Mouse (Mus musculus) liver, embryonic 14.5 days (tissue): ENCODE results near the gene Tmem269. TPM values are rescaled to one million over a fixed set of nuclear protein-coding genes. Genes with fewer than 3 reads are reported as not detected.

Experiments used
- ATAC-seq: fragments of 200-750 bp; cut with Nextera tagmentation; 2 replicates; pipeline ENCODE4 v1.8.0; 2017; ENCODE audit warnings: moderate number of reproducible peaks, mild to moderate bottlenecking, moderate library complexity; ENCODE audit not compliant: insufficient read depth
- DNase-seq, 3 experiments: peaks; one replicate each; pipeline ENCODE4 v3.0.0-alpha.2; 2012 to 2013; ENCODE audit warnings: low read depth in 3 of 3, low spot score in 3 of 3
- H3K27ac ChIP-seq: fragments of 300-500 bp; sonication (generic); 2 replicates; pipeline ENCODE4 v1.5.1; 2014; ENCODE audit warnings: moderate library complexity, mild to moderate bottlenecking, control low read depth, inconsistent platforms
- H3K27me3 ChIP-seq: fragments of 300-500 bp; sonication (generic); 2 replicates; pipeline ENCODE4 v1.6.1; 2014; ENCODE audit warnings: mild to moderate bottlenecking, low read length, moderate library complexity; ENCODE audit not compliant: control insufficient read depth, insufficient read depth
- H3K36me3 ChIP-seq: fragments of 300-500 bp; sonication (generic); replicated peaks from 2 replicates; pipeline ENCODE4 v1.6.1; 2014; ENCODE audit warnings: low read depth; ENCODE audit not compliant: control insufficient read depth, insufficient read depth
- H3K4me1 ChIP-seq, 2 experiments: fragments of 200-500 bp in 1 of 2; fragments of 300-500 bp in 1 of 2; sonication (generic) in 1 of 2; replicated peaks; 2 replicates each; pipeline ENCODE4 v1.6.1; 2012 to 2014; ENCODE audit warnings: antibody characterized with exemption in 1 of 2, inconsistent platforms in 1 of 2, low read length in 1 of 2; ENCODE audit not compliant: control insufficient read depth in 2 of 2, insufficient read depth in 2 of 2
- H3K4me2 ChIP-seq: fragments of 300-500 bp; sonication (generic); 2 replicates; pipeline ENCODE4 v1.6.1; 2014; ENCODE audit warnings: low read depth, mild to moderate bottlenecking, control low read depth, moderate library complexity
- H3K4me3 ChIP-seq, 2 experiments: fragments of 200-500 bp in 1 of 2; fragments of 300-500 bp in 1 of 2; sonication (generic) in 1 of 2; 2 replicates each; pipeline ENCODE4 v1.5.1; 2012 to 2014; ENCODE audit warnings: low read depth in 2 of 2, low read length in 2 of 2, mild to moderate bottlenecking in 2 of 2, control low read depth in 1 of 2, inconsistent platforms in 1 of 2, moderate library complexity in 1 of 2; ENCODE audit not compliant: insufficient read depth in 1 of 2
- H3K9ac ChIP-seq: fragments of 300-500 bp; sonication (generic); replicated peaks from 2 replicates; pipeline ENCODE4 v1.6.1; 2014; ENCODE audit warnings: mild to moderate bottlenecking, control low read depth, moderate library complexity
- H3K9me3 ChIP-seq: fragments of 300-500 bp; sonication (generic); 2 replicates; pipeline ENCODE4 v1.6.1; 2016; ENCODE audit warnings: low read length, mixed read lengths; ENCODE audit not compliant: control insufficient read depth
- CTCF ChIP-seq: IDR thresholded peaks from 2 replicates; pipeline ENCODE4 v1.5.1; 2016; ENCODE audit warnings: antibody characterized with exemption, low read depth, control low read depth
- EP300 ChIP-seq: IDR thresholded peaks from 2 replicates; pipeline ENCODE4 v1.6.1; 2016; ENCODE audit warnings: antibody characterized with exemption, low read depth
- WGBS: fragments of 180-500 bp; shearing (Covaris S2); extraction: QIAGEN DNeasy Blood & Tissue Kit; methylation state at CpG from one replicate; pipeline ENCODE4 v1.1.7; 2014; ENCODE audit not compliant: insufficient replicate concordance; 5-methylcytosine and 5-hydroxymethylcytosine counted together
- polyA plus RNA-seq, 2 experiments: library from polyadenylated mRNA; depleted of rRNA in 1 of 2; stranded (reverse) in 1 of 2; unstranded in 1 of 2; fragments of >200 nt; fragmentation: Nextera tagmentation in 1 of 2; extraction: Ambion mirVana in 1 of 2; gene quantifications; 2 replicates each; pipeline versions ENCODE4 v1.2.1 to v1.2.3; 2012 to 2014

Gene Tmem269
- polyA plus RNA-seq (2012; rRNA removed) (0.05 TPM in 1 of 2 replicates, not detected in the other), polyA plus RNA-seq (2014; fragmentation: Nextera tagmentation; extraction: Ambion mirVana) (not detected in 2 replicates)

DNA sequence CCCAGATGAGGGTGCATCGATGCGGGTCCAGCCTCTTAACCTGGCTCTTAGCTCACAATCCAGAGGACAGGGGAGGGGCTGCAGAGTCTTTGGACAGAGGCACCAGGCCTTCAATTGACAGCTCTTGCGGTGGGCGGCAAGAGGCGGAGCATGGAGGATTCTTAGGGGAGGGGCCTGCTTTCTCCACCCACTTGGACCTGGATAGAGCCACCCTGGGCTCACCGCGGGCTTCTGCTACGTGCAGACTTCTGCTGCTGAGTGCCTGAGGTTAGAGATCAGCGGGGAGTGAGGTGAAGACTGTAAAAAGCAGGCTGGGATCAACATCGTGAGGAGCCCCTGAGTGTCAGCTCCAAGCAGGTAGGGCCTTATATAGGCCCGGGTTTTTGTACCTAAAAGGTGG, at the start of gene Tmem269:
Tmem269 (minus strand) TSS at position 49 of the 400 bp plus-strand sequence.
- ATAC-seq (0 out of 2 replicates have a peak, but pooled peaks have one; percentile 23), DNase-seq (no peak)
- no peaks in the 10 kb centered on the region for H3K9me3 ChIP-seq
- H3K36me3 ChIP-seq, result no peaks in the 10 kb centered on the region
- no peak within 1 kb of the TSS for H3K27ac ChIP-seq
- no peaks in the 10 kb centered on the region for H3K27me3 ChIP-seq
- 14% methylated on average over 11 of the region's 11 CpGs for WGBS
- TF ChIP-seq CTCF (no peak), EP300 (no peak)
- no peak within 1 kb of the TSS for H3K9ac ChIP-seq
- no peak within 1 kb of the TSS for H3K4me3 ChIP-seq
- H3K4me2 ChIP-seq, result no peak within 1 kb of the TSS
- no peaks in the 10 kb centered on the region for H3K4me1 ChIP-seq

DNA sequence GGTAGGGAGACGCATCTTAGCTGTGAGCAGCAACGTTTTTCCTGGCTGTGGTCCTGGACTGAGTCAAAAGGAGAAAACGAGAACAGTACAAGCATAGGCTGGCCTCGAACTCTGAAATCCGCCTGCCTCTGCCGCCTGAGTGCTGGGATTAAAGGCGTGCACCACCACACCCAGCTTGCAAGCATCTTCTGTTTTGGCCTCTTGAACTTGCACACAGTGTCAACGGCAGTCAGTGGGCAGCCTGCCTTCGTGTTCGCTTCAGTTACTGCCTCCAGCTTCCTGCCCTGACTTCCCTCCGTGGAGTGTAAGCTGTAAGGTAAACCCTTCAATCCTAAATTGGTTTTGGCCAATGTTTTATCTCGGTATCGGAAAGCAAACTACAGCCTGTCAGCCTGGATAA, 48.6 kb upstream of the Tmem269 start:
- DNase-seq, result no peak
- no peaks in the 10 kb centered on the region for H3K27me3 ChIP-seq
- 50% methylated on average over 13 of the region's 13 CpGs for WGBS
- no peak for TF ChIP-seq EP300
- no peak overlapping the region for H3K4me3 ChIP-seq
- H3K27ac ChIP-seq, result no peak overlapping the region
- no peak for ATAC-seq
- peaks cover 0 to 7% of the 10 kb centered on the region in 2 experiments; a peak in 2 of 4 replicates for H3K4me1 ChIP-seq
- H3K9ac ChIP-seq, result no peak overlapping the region
- H3K36me3 ChIP-seq, result peaks cover 5% of the 10 kb centered on the region
- H3K9me3 ChIP-seq, result no peaks in the 10 kb centered on the region
- no peak overlapping the region for H3K4me2 ChIP-seq

DNA sequence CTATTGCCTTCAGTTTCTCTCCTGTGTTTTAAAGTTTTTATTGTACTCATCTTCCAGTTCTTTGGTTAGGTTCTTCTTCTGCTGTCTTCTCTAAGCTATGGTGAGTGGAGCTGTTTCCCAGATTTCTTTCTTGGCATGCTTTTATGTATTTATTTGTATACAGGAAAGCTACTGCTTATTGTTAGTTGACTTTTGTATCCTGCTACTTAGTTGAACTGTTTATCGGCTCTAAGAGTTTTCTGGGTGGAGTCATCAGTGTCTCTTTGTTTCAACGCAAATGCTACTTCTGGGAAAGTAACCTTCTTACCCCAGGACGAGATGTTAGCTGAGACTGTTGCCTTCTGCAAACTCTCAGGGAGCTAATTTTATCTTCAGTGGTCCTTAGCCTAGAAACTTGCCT, 45.4 kb upstream of the Tmem269 start:
- ATAC-seq (no peak), DNase-seq (no peak)
- Histone ChIP-seq H3K9ac (no peak overlapping the region), H3K4me2 (no peak overlapping the region), H3K4me1 (no peaks in the 10 kb centered on the region), H3K4me3 (no peak overlapping the region), H3K27ac (no peak overlapping the region), H3K9me3 (no peaks in the 10 kb centered on the region), H3K27me3 (no peaks in the 10 kb centered on the region), H3K36me3 (no peaks in the 10 kb centered on the region)
- TF ChIP-seq EP300 (no peak), CTCF (no peak)
- WGBS, result 50% methylated on average over 3 of the region's 3 CpGs

DNA sequence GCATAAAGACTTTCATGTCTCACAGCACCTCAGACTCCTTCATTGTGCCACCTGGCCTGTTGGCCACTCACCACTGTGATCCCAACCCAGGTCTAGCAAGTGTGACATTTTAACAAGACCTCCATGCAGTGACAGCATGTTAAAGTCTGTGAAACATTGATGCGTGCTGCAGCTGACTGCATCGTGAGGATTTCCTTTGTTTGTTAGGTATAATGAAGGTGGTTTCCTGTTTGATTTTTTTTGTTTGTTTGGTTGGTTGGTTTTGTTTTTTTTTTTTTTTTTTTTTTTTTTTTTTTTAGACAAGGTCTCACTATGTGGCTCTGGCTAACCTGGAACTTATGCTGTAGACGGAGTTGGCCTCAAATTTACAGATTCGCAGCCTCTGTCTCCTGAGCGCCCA, 44.5 kb upstream of the Tmem269 start:
- 73% methylated on average over 5 of the region's 5 CpGs for WGBS
- ATAC-seq, result no peak
- H3K9me3 ChIP-seq, result no peaks in the 10 kb centered on the region
- no peaks in the 10 kb centered on the region for H3K4me1 ChIP-seq
- no peaks in the 10 kb centered on the region for H3K36me3 ChIP-seq
- H3K27ac ChIP-seq, result no peak overlapping the region
- H3K4me2 ChIP-seq, result no peak overlapping the region
- DNase-seq, result no peak
- no peak overlapping the region for H3K9ac ChIP-seq
- TF ChIP-seq CTCF (no peak), EP300 (no peak)
- no peak overlapping the region for H3K4me3 ChIP-seq
- no peaks in the 10 kb centered on the region for H3K27me3 ChIP-seq

DNA sequence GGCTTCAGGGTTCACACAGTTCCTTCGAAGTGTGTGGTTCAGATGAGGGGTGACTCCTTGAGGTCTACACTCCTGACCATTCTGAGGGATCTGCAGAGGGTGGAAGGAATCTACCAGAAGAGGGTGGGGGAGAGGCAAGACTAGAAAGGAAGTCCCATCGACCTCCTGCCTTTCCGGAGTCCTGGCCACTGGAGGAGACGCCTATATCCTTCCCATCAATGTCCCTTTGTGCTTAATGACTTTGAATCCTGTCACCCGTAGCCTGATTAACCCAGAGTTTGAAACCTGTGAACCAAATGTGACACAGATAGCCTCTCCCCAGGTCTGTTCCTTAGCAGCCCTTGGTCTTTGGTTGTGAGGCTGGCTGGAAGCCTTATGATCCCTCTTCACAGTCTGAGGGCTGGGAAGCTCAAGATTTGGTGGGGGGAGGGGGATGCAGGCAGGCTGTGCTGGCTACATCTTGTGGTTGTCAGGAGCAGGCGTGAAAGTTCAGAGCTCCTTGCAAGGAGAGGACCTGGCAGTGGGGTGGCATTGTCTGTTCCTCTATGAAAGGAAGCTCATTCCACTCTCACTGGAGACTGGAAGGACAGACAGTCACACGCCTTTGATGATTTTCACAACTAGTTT, 43.2 kb upstream of the Tmem269 start:
- DNase-seq (no peak), ATAC-seq (no peak)
- no peak for TF ChIP-seq CTCF
- no peak for TF ChIP-seq EP300
- no peak overlapping the region for H3K4me3 ChIP-seq
- H3K9me3 ChIP-seq, result no peaks in the 10 kb centered on the region
- WGBS, result 25% methylated on average over 7 of the region's 7 CpGs
- no peaks in the 10 kb centered on the region for H3K4me1 ChIP-seq
- no peak overlapping the region for H3K9ac ChIP-seq
- no peak overlapping the region for H3K4me2 ChIP-seq
- H3K27ac ChIP-seq, result no peak overlapping the region
- H3K27me3 ChIP-seq, result no peaks in the 10 kb centered on the region
- no peaks in the 10 kb centered on the region for H3K36me3 ChIP-seq
